Mouse (Mus musculus): ENCODE results near the gene Coq5.

GRCm38 (mm10) chr5:115231552-115232120, 47.8 kb upstream of the Coq5 start:
- TF ChIP-seq CTCF (conservative IDR thresholded peaks at IDR 0.05; ENCODE audit: insufficient read depth, insufficient read length, low read depth, low read length) (no peak), POLR2A (IDR thresholded peaks at IDR 0.05; ENCODE audit: low read depth, low read length) (no peak)

Measured in kidney, adult 2 months (tissue).